Mouse (Mus musculus) liver, postnatal 0 days (tissue): ENCODE measurements around the gene 1700067K01Rik. TPM values are rescaled to one million over a fixed set of nuclear protein-coding genes. Genes with fewer than 3 reads are reported as not detected.

Experiments
- ATAC-seq: fragments of 200-750 bp; cut with Nextera tagmentation; 2 replicates; pipeline ENCODE4 v1.8.0; 2017; ENCODE audit warnings: mild to moderate bottlenecking, moderate library complexity
- DNase-seq: peaks from one replicate; pipeline ENCODE4 v3.0.0-alpha.2; 2016
- H3K27ac ChIP-seq: fragments of 300-500 bp; sonication (generic); 2 replicates; pipeline ENCODE4 v1.5.1; 2014; ENCODE audit warnings: antibody characterized with exemption, moderate library complexity, mild to moderate bottlenecking, low read depth
- H3K27me3 ChIP-seq: fragments of 300-500 bp; sonication (generic); 2 replicates; pipeline ENCODE4 v1.6.1; 2014; ENCODE audit warnings: low read length, control low read depth, mixed read lengths; ENCODE audit not compliant: insufficient read depth
- H3K36me3 ChIP-seq: fragments of 300-500 bp; sonication (generic); replicated peaks from 2 replicates; pipeline ENCODE4 v1.6.1; 2014; ENCODE audit warnings: mild to moderate bottlenecking, control low read depth, low read length, moderate library complexity, mixed read lengths; ENCODE audit not compliant: insufficient read depth
- H3K4me1 ChIP-seq: fragments of 300-500 bp; sonication (generic); 2 replicates; pipeline ENCODE4 v1.6.1; 2014; ENCODE audit warnings: antibody characterized with exemption, mild to moderate bottlenecking, control low read depth; ENCODE audit not compliant: insufficient read depth
- H3K4me2 ChIP-seq: fragments of 300-500 bp; sonication (generic); 2 replicates; pipeline ENCODE4 v1.6.1; 2014; ENCODE audit warnings: low read depth, mild to moderate bottlenecking, low read length, moderate library complexity, mixed read lengths
- H3K4me3 ChIP-seq: fragments of 300-500 bp; sonication (generic); 2 replicates; pipeline ENCODE4 v1.5.1; 2014; ENCODE audit warnings: low read depth, low read length
- H3K9ac ChIP-seq: fragments of 300-500 bp; sonication (generic); replicated peaks from 2 replicates; pipeline ENCODE4 v1.6.1; 2014; ENCODE audit warnings: mild to moderate bottlenecking, moderate library complexity
- H3K9me3 ChIP-seq: fragments of 300-500 bp; sonication (generic); 2 replicates; pipeline ENCODE4 v1.6.1; 2016; ENCODE audit warnings: mild to moderate bottlenecking, control low read depth, low read length, mixed read lengths
- CTCF ChIP-seq: sonication (generic); IDR thresholded peaks from 2 replicates; pipeline ENCODE4 v1.5.1; 2016; ENCODE audit warnings: antibody characterized with exemption, low read depth
- EP300 ChIP-seq: IDR thresholded peaks from 2 replicates; pipeline ENCODE4 v1.6.1; 2016; ENCODE audit warnings: antibody characterized with exemption, low read depth, mild to moderate bottlenecking
- WGBS: fragments of 180-500 bp; shearing (Covaris S2); extraction: QIAGEN DNeasy Blood & Tissue Kit; methylation state at CpG from one replicate; pipeline ENCODE4 v1.1.7; 2014; ENCODE audit not compliant: insufficient replicate concordance; 5-methylcytosine and 5-hydroxymethylcytosine counted together
- polyA plus RNA-seq: library from polyadenylated mRNA; unstranded; fragments of >200 nt; fragmentation: Nextera tagmentation; extraction: Ambion mirVana; gene quantifications from 2 replicates; pipeline ENCODE4 v1.2.1, GENCODE M21; 2015

The 1700067K01Rik gene
- polyA plus RNA-seq, 1 experiment from 2014 or later: 0.87 TPM

GRCm38 (mm10) chr8:83964015-83964765 lies 37.1 kb upstream of the 1700067K01Rik start:
- DNase-seq: peak; percentile 41
- ATAC-seq: peak; percentile 78

GRCm38 (mm10) chr8:83967701-83968100 lies 33.6 kb upstream of the 1700067K01Rik start:
- H3K36me3 ChIP-seq: peaks cover 38% of the 10 kb centered on the region
- no peak for ATAC-seq
- TF ChIP-seq EP300 (no peak), CTCF (no peak)

More at GRCm38 (mm10) chr8:83964015-83964765, 37.1 kb upstream of the 1700067K01Rik start:
- H3K27me3 ChIP-seq: no peaks in the 10 kb centered on the region
- no peak overlapping the region for H3K4me2 ChIP-seq
- H3K9ac ChIP-seq: no peak overlapping the region
- H3K9me3 ChIP-seq: no peaks in the 10 kb centered on the region
- H3K4me3 ChIP-seq: no peak overlapping the region
- H3K27ac ChIP-seq: no peak overlapping the region
- H3K4me1 ChIP-seq: 0 out of 2 replicates have a peak, but pooled peaks cover 6% of the 10 kb centered on the region
- peaks cover 35% of the 10 kb centered on the region for H3K36me3 ChIP-seq
- WGBS: 78% methylated on average over 5 of the region's 5 CpGs
- no peak for TF ChIP-seq CTCF
- no peak for TF ChIP-seq EP300

DNA sequence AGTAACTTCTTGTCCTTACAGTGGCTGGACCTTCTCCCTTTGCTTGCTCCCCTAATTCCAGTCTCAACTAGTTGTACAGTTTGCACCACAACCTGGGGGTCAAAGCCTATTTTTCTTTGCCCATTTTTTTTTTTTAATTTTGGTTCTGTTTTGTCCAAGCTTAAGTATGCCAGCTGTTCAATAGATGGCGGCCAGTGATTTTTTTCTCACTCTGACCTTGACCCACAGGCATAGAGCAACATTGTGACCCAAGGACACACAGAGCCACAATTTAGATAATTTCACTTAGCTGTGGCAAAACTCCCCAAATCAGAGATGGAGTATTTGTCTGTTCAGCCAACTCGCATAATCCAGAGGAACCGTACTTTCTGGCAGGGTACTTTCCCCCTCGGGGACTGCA lies 30.2 kb upstream of the 1700067K01Rik start:
- 76% methylated on average over 4 of the region's 4 CpGs for WGBS
- H3K36me3 ChIP-seq: peaks cover 27% of the 10 kb centered on the region
- no peak overlapping the region for H3K9ac ChIP-seq

More at GRCm38 (mm10) chr8:83967701-83968100, 33.6 kb upstream of the 1700067K01Rik start:
- no peak overlapping the region for H3K4me2 ChIP-seq
- H3K4me3 ChIP-seq: no peak overlapping the region
- H3K9me3 ChIP-seq: no peaks in the 10 kb centered on the region
- peaks cover 15% of the 10 kb centered on the region for H3K4me1 ChIP-seq
- H3K27ac ChIP-seq: no peak overlapping the region
- 92% methylated on average over 7 of the region's 7 CpGs for WGBS
- DNase-seq: no peak
- H3K27me3 ChIP-seq: no peaks in the 10 kb centered on the region
- no peak overlapping the region for H3K9ac ChIP-seq

GRCm38 (mm10) chr8:83971661-83972060 lies 29.6 kb upstream of the 1700067K01Rik start:
- Histone ChIP-seq H3K9me3 (no peaks in the 10 kb centered on the region), H3K4me3 (peak overlapping the region; percentile 83), H3K4me2 (peak overlapping the region; percentile 99), H3K36me3 (peaks cover 27% of the 10 kb centered on the region), H3K4me1 (peaks cover 21% of the 10 kb centered on the region), H3K9ac (peak overlapping the region; percentile 62), H3K27ac (peak overlapping the region; percentile 81), H3K27me3 (no peaks in the 10 kb centered on the region)
- 73% methylated on average over 6 of the region's 6 CpGs for WGBS
- DNase-seq (no peak), ATAC-seq (no peak)
- no peak for TF ChIP-seq CTCF
- no peak for TF ChIP-seq EP300

More for the DNA sequence above, 30.2 kb upstream of the 1700067K01Rik start:
- TF ChIP-seq EP300: no peak
- TF ChIP-seq CTCF: no peak
- Histone ChIP-seq H3K4me2 (no peak overlapping the region), H3K9me3 (no peaks in the 10 kb centered on the region), H3K27ac (peak overlapping the region; percentile 81), H3K4me3 (no peak overlapping the region), H3K27me3 (no peaks in the 10 kb centered on the region), H3K4me1 (peaks cover 20% of the 10 kb centered on the region)
- ATAC-seq (no peak), DNase-seq (no peak)

DNA sequence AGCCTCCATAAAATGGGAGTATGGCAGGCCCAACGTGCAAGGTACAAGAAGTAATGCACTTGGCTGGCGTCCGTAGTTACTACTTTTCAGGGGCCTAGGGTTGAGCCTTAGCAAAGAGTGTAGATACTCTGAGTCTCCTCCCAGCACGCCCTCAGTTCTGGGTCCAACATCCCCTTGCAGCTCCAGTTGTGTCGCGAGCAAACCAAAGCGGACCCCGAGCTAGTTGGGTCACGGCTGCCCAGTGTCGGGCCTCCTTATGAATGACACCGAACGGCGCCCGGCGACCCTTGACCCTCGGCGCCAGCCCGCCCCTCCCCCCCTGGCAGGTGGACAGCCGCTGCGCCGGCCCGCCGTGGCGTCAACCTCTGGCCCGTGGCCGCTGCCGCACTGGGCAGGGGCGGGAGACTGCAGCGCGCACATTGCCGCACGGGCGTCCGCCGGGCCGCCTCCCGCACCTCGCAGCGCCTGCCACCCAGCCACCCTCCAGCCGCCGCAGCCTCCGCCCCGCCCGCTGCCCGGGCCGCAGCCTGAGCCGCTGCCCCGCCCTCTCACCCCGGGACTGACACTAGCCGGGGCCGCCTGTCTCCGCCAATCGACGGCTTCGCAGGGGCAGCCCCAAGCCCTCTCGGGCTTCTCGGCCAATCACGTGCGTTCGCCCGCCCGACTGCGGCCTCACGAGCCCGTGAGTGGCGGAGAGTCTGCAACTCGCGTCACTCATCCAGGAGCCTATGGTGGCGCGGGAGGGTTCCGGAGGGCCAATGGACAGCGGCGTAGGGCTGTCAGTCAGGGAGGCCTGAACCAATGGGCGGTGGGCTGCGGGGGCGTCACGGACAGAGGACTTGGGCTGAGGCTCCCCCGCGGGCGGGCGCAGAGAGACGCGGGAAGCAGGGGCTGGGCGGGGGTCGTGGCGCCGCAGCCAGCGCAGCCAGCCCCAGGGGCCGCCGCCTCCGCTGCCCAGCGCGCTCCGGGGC lies 28.9 kb upstream of the 1700067K01Rik start, which contains the start of gene Prkaca:
TSS of gene Prkaca (plus strand) at position 844 of the 971 bp plus-strand sequence.
- ATAC-seq: peak; percentile 99
- H3K4me2 ChIP-seq: peak within 1 kb of the TSS; percentile 99
- WGBS: under 1% methylated on average over 51 of the region's 94 CpGs
- no peaks in the 10 kb centered on the region for H3K9me3 ChIP-seq
- DNase-seq: peak; percentile 97
- peak within 1 kb of the TSS; percentile 83 for H3K4me3 ChIP-seq
- H3K9ac ChIP-seq: peak within 1 kb of the TSS; percentile 80
- H3K27me3 ChIP-seq: no peaks in the 10 kb centered on the region
- peak within 1 kb of the TSS; percentile 81 for H3K27ac ChIP-seq
- peaks cover 24% of the 10 kb centered on the region for H3K36me3 ChIP-seq
- TF ChIP-seq EP300: no peak
- TF ChIP-seq CTCF: no peak
- peaks cover 28% of the 10 kb centered on the region for H3K4me1 ChIP-seq
